Mouse (Mus musculus): ENCODE results near the gene Mrgbp. TPM values are rescaled to one million over a fixed set of nuclear protein-coding genes. Genes with fewer than 3 reads are reported as not detected.

The Mrgbp gene
- total RNA-seq (2015; ENCODE audit: low replicate concordance) (13.4 and 16.9 TPM in 2 replicates), total RNA-seq (2017; ENCODE audit: low replicate concordance) (12.1 and 14.3 TPM in 2 replicates)

DNA sequence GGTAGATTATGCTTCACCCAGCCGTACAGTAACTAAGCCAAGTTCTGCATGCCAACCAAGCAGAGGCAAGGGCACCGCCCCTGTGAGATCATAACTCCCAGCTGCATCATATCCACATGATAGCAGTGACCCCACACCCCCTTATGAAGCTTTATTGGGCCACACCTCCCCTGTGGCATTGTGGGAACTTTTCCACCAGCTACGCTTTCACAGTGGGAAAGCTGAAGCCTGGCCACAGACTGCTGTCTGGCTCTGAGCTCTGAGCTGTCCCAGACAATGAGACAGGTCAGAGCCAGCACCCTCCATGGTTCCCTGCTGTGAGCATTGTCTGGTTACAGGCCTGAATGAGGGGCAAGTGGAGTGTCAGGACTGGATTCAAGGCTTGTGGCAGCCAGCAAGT, at the start of gene Mrgbp:
TSS of gene Mrgbp (plus strand) at position 303 of the 400 bp plus-strand sequence.
- no peak for ATAC-seq (replicated peaks; ENCODE audit: low FRiP score, poor library complexity, severe bottlenecking)

GRCm38 (mm10) chr2:180531671-180532385, 49.3 kb upstream of the Mrgbp start:
- no peak for ATAC-seq (replicated peaks; ENCODE audit: low FRiP score, poor library complexity, severe bottlenecking)

- ATAC-seq (replicated peaks; ENCODE audit: low FRiP score, poor library complexity, severe bottlenecking), result no peak
These were observed 48.6 kb upstream of the Mrgbp start for GRCm38 (mm10) chr2:180532386-180532995.

- ATAC-seq (replicated peaks; ENCODE audit: low FRiP score, poor library complexity, severe bottlenecking), result no peak
These were observed 47.9 kb upstream of the Mrgbp start for GRCm38 (mm10) chr2:180533237-180533636.

GRCm38 (mm10) chr2:180543675-180544074, 37.4 kb upstream of the Mrgbp start:
- no peak for ATAC-seq (replicated peaks; ENCODE audit: low FRiP score, poor library complexity, severe bottlenecking)

- ATAC-seq (replicated peaks; ENCODE audit: low FRiP score, poor library complexity, severe bottlenecking), result no peak
These were observed 36.1 kb upstream of the Mrgbp start for GRCm38 (mm10) chr2:180545046-180545445.

GRCm38 (mm10) chr2:180547384-180548106, 33.6 kb upstream of the Mrgbp start:
- no peak for ATAC-seq (replicated peaks; ENCODE audit: low FRiP score, poor library complexity, severe bottlenecking)

DNA sequence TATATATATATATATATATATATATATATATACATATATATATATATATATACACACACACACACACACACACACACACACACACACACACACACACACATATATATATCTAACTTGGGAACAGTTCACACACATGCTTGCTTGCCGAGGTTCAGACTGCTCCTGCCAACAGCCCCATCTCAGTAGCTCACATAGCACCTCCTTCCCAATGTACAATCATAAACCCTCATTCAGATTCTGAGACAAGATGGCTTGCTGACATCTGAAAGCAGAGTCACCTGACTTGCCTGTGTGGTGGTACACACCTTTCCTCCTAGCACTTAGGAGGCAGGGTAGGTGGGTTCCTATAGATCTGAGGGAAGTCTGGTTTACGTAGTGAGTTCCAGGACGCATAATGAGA, 28.8 kb upstream of the Mrgbp start:
- ATAC-seq (replicated peaks; ENCODE audit: low FRiP score, poor library complexity, severe bottlenecking), result no peak

- no peak for ATAC-seq (replicated peaks; ENCODE audit: low FRiP score, poor library complexity, severe bottlenecking)
These were observed 25.9 kb upstream of the Mrgbp start for GRCm38 (mm10) chr2:180555219-180555618.

GRCm38 (mm10) chr2:180556470-180556869, 24.6 kb upstream of the Mrgbp start:
- ATAC-seq (replicated peaks; ENCODE audit: low FRiP score, poor library complexity, severe bottlenecking), result no peak

GRCm38 (mm10) chr2:180560245-180560644, 20.9 kb upstream of the Mrgbp start:
- 0 out of 2 replicates have a peak, but pooled peaks have one; percentile 50 for ATAC-seq (replicated peaks; ENCODE audit: low FRiP score, poor library complexity, severe bottlenecking)

DNA sequence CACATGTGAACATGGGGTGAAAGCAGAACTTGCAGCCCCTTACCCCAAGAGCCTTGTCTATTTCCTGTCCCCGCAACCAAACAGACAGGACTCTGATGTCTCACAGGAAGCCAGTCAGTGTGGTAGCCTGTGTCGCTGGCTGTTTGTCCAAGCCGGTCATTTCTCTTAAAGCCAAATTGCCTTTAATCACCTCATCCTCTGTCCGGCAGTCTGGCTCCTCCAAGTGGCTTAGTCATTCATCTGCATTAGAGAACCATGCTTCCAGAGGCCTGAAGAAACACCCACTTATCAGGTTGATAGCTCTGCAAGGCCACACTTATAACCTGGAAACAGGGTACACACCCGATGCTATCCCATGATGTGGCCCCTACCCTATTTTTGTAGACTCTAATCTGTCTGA, 19.0 kb upstream of the Mrgbp start:
- ATAC-seq (replicated peaks; ENCODE audit: low FRiP score, poor library complexity, severe bottlenecking), result no peak

DNA sequence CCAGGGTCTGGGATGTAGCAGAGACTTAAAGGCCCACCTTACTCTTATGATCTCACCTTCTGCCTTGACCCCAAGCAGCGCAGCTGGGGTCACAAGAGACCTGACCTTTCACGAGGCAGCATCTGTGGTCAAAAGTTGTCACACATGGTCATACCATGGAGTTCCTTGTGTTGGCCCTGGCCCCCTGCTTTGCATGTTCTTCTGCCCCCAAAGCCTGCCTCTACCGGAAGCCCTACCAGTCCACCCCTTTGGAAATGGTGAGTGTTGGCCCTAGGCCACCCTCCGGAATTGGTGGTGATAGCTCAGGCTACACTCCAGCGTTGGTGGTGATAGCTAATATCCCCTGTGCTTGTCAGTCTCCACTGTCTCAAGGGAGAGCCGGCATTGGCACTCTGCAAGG, 17.8 kb upstream of the Mrgbp start:
- no peak for ATAC-seq (replicated peaks; ENCODE audit: low FRiP score, poor library complexity, severe bottlenecking)

- ATAC-seq (replicated peaks; ENCODE audit: low FRiP score, poor library complexity, severe bottlenecking), result no peak
These were observed 17.3 kb upstream of the Mrgbp start for GRCm38 (mm10) chr2:180563841-180564240.

GRCm38 (mm10) chr2:180566240-180566913, 14.7 kb upstream of the Mrgbp start:
- ATAC-seq (replicated peaks; ENCODE audit: low FRiP score, poor library complexity, severe bottlenecking), result no peak

GRCm38 (mm10) chr2:180569028-180569643, 12.0 kb upstream of the Mrgbp start:
- no peak for ATAC-seq (replicated peaks; ENCODE audit: low FRiP score, poor library complexity, severe bottlenecking)

DNA sequence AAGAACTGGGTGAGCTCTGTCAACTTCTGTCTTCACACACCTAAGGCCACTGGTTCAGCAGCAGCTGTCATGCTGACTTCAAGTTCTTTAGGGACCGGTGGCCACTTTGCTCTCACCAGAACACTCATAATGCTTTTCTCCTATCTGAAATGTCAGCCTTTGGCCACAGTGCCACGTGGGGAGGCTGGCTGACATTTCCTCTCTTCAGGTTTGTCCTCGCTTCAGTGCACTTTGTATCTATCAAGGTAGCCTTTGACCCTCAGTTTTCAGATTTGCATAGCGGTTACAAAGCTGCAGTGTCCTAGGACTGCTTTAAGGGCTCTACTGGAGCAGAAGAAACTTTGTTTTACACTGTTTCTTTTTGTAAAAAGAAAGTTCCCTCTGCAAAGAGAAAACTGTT, 4.6 kb upstream of the Mrgbp start:
- ATAC-seq (replicated peaks; ENCODE audit: low FRiP score, poor library complexity, severe bottlenecking), result no peak

DNA sequence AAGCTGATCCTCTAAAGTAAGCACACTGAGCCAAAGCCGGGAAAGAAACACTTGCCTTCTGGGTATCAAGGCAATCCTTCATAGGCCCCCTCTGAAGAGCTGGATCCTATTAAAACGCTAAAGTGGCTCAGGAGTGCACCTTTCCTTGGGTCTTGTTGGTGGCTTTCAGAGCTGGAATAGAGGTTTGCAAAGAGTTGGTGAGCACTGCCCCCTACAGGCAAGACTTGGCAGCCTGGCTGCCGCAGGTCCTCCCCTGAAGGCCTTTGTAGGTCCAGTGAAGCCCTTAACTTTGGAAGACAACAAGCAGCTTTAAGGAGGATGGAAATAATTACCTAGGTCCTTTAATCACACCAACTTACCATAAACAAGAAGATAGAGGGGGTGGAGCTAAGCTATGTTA, 2.4 kb upstream of the Mrgbp start:
- no peak for ATAC-seq (replicated peaks; ENCODE audit: low FRiP score, poor library complexity, severe bottlenecking)

GRCm38 (mm10) chr2:180582481-180583153, 1.5 kb downstream of the Mrgbp start:
- ATAC-seq (replicated peaks; ENCODE audit: low FRiP score, poor library complexity, severe bottlenecking), result peak; percentile 86
